Mouse (Mus musculus) lung, embryonic 15.5 days (tissue): ENCODE data around the gene Eef1e1. TPM values are rescaled to one million over a fixed set of nuclear protein-coding genes. Genes with fewer than 3 reads are reported as not detected.

Experiments
- ATAC-seq: fragments of 200-750 bp; cut with Nextera tagmentation; 2 replicates; pipeline ENCODE4 v1.8.0; 2017; ENCODE audit warnings: moderate number of reproducible peaks, borderline replicate concordance; ENCODE audit not compliant: low FRiP score, low TSS enrichment; ENCODE audit errors: extremely low read depth
- H3K27ac ChIP-seq: fragments of 300-500 bp; sonication (generic); 2 replicates; pipeline ENCODE4 v1.5.1; 2015; ENCODE audit warnings: moderate library complexity, mild to moderate bottlenecking, inconsistent platforms
- H3K27me3 ChIP-seq: fragments of 300-500 bp; sonication (generic); 2 replicates; pipeline ENCODE4 v1.6.1; 2015; ENCODE audit warnings: inconsistent platforms
- H3K36me3 ChIP-seq: fragments of 300-500 bp; sonication (generic); 2 replicates; pipeline ENCODE4 v1.6.1; 2015; ENCODE audit warnings: inconsistent platforms
- H3K4me1 ChIP-seq: fragments of 300-500 bp; sonication (generic); 2 replicates; pipeline ENCODE4 v1.6.1; 2015; ENCODE audit warnings: inconsistent platforms
- H3K4me2 ChIP-seq: fragments of 300-500 bp; sonication (generic); 2 replicates; pipeline ENCODE4 v1.6.1; 2015; ENCODE audit warnings: inconsistent platforms, mild to moderate bottlenecking, moderate library complexity
- H3K4me3 ChIP-seq: fragments of 300-500 bp; sonication (generic); 2 replicates; pipeline ENCODE4 v1.5.1; 2015; ENCODE audit warnings: mild to moderate bottlenecking, inconsistent platforms
- H3K9ac ChIP-seq: fragments of 300-500 bp; sonication (generic); 2 replicates; pipeline ENCODE4 v1.6.1; 2015; ENCODE audit warnings: inconsistent platforms
- H3K9me3 ChIP-seq: fragments of 300-500 bp; sonication (generic); 2 replicates; pipeline ENCODE4 v1.6.1; 2016; ENCODE audit warnings: inconsistent platforms
- WGBS: fragments of 180-500 bp; shearing (Covaris S2); methylation state at CpG from one replicate; pipeline ENCODE4 v1.1.7; 2015; 5-methylcytosine and 5-hydroxymethylcytosine counted together
- polyA plus RNA-seq: library from polyadenylated mRNA; unstranded; fragments of >200 nt; fragmentation: Nextera tagmentation; extraction: Ambion mirVana; gene quantifications from 2 replicates; pipeline ENCODE4 v1.2.1, GENCODE M21; 2015

Eef1e1 gene
- polyA plus RNA-seq, 1 experiment from 2014 or later = 40.1 TPM

DNA sequence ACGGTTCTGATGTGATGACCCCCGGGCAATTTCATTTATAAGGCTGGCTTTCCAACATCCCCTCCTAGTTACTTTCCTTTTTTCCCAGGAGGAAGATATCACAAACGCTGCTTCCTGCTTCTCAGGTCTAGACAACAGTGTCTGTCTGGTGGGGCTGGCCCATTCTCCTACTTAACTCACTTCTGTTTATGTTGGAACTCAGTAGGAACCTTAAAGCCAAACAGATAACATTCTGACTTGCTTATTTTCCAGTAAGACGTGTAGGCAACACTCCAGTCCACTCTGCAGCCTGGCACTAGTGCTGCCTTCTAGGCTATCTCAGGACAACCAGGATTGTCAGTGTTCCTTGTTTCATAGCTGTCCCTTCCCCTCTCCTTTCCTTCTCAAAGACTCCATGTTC is 9.8 kb downstream of the Eef1e1 start:
- Histone ChIP-seq H3K27ac (no peak overlapping the region), H3K9me3 (no peaks in the 10 kb centered on the region), H3K9ac (no peak overlapping the region), H3K27me3 (no peaks in the 10 kb centered on the region), H3K4me2 (no peak overlapping the region), H3K4me3 (no peak overlapping the region), H3K36me3 (peaks cover 73% of the 10 kb centered on the region), H3K4me1 (no peaks in the 10 kb centered on the region)
- no peak for ATAC-seq
- WGBS = 69% methylated on average over 4 of the region's 4 CpGs

DNA sequence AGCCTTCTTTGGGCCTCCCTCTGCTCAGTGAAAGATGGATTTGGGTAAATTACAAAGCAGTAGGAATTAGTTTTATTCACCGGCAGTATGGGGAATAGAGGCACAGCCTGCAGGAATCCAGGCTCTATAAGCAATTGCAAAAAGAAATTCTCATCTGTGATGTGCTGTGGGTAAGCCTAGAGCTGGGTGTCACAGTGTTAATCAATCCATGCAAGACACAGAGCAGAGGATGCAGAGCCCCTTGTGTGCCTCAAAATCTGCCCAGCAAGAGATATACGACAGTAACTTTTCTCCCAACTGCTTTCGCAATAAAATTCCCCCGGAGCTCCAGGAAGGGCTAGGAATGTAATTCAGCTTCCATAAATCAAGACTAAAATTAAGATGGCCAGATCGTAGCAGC is 17.4 kb downstream of the Eef1e1 start:
- WGBS = 73% methylated on average over 5 of the region's 5 CpGs
- no peak overlapping the region for H3K9ac ChIP-seq
- ATAC-seq = no peak
- no peaks in the 10 kb centered on the region for H3K4me1 ChIP-seq
- no peak overlapping the region for H3K27ac ChIP-seq
- H3K36me3 ChIP-seq = peaks cover 20% of the 10 kb centered on the region
- H3K9me3 ChIP-seq = no peaks in the 10 kb centered on the region
- H3K4me3 ChIP-seq = no peak overlapping the region
- no peaks in the 10 kb centered on the region for H3K27me3 ChIP-seq
- no peak overlapping the region for H3K4me2 ChIP-seq

DNA sequence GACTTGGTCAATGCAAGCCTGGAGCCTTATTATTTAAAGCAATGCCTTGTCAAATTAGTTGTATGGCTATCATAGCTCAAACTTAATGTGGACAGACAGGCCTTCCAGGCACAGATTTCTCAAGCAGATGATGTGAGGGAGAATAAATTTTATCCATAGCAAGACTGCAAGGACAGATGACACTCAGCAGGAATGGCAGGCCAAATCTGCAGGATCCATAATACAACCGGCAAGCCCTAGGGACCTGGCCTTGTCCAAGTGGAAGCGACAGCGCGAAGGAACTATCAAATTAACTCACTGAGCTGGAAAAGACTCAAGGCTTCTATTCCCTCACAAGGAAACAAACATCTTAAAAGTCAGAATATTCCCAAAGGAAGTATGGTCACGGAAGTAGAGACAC is 17.9 kb downstream of the Eef1e1 start:
- ATAC-seq = no peak
- H3K27ac ChIP-seq = no peak overlapping the region
- H3K4me2 ChIP-seq = no peak overlapping the region
- no peaks in the 10 kb centered on the region for H3K27me3 ChIP-seq
- peaks cover 20% of the 10 kb centered on the region for H3K36me3 ChIP-seq
- H3K9ac ChIP-seq = no peak overlapping the region
- H3K4me3 ChIP-seq = no peak overlapping the region
- no peaks in the 10 kb centered on the region for H3K4me1 ChIP-seq
- 90% methylated on average over 5 of the region's 5 CpGs for WGBS
- H3K9me3 ChIP-seq = no peaks in the 10 kb centered on the region

DNA sequence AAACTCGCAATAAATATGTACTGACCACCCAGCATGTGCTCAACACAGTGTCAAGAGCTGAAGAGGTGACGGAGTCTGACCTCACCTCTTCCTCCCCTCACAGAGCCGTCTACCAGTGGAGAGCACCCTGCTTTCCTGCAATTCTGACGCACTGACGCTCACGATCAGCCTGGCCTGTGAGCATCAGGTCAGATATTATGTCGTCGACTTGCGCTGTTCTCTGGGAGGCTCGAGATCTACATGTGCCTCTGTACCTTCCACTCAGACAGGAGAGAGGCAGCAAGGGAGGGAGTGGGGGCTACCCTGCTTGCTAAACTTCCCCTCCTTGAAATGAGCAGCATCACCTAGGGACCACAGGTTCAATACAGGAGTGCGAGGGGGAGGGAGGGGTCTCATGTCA is 20.2 kb downstream of the Eef1e1 start:
- Histone ChIP-seq H3K9me3 (no peaks in the 10 kb centered on the region), H3K27me3 (no peaks in the 10 kb centered on the region), H3K4me3 (no peak overlapping the region), H3K36me3 (peaks cover 4% of the 10 kb centered on the region; the same call in 1 of the 2 replicates), H3K9ac (no peak overlapping the region), H3K4me2 (no peak overlapping the region), H3K4me1 (peaks cover 8% of the 10 kb centered on the region), H3K27ac (no peak overlapping the region)
- no peak for ATAC-seq
- 69% methylated on average over 11 of the region's 11 CpGs for WGBS

DNA sequence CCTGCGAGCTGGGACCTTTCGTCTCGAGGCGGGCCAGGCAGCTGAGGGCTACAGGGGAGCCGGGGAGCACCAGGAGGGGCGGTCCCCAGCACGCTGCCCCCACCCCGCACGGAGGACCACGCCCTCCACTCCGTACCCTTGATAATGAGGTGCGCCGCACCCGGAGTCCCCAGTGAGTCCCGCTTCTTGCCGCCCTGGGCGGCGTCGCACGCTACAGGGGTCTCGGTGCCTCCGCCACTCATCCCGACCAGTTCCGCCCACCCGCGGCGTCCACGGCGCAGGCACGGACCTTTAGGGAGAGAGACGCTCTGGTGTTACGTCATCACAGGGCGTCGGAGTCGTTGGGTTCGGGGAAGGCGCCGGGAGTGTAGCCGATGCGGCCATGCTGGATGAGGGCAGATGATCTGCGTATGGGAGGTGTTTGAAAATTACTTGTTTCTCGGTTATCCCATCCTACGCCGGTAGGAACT is 24.0 kb downstream of the Eef1e1 start, which contains the start of gene Bloc1s5:
Gene Bloc1s5, minus strand, starts transcription at position 310 of the 470 bp plus-strand sequence.
- WGBS = under 1% methylated on average over 43 of the region's 44 CpGs
- ATAC-seq = peak; percentile 96
- Histone ChIP-seq H3K4me3 (peak within 1 kb of the TSS; percentile 74), H3K9ac (peak within 1 kb of the TSS; percentile 59), H3K4me1 (peaks cover 10% of the 10 kb centered on the region), H3K36me3 (no peaks in the 10 kb centered on the region), H3K27ac (peak within 1 kb of the TSS; percentile 68), H3K4me2 (peak within 1 kb of the TSS; percentile 74), H3K27me3 (no peaks in the 10 kb centered on the region), H3K9me3 (no peaks in the 10 kb centered on the region)

DNA sequence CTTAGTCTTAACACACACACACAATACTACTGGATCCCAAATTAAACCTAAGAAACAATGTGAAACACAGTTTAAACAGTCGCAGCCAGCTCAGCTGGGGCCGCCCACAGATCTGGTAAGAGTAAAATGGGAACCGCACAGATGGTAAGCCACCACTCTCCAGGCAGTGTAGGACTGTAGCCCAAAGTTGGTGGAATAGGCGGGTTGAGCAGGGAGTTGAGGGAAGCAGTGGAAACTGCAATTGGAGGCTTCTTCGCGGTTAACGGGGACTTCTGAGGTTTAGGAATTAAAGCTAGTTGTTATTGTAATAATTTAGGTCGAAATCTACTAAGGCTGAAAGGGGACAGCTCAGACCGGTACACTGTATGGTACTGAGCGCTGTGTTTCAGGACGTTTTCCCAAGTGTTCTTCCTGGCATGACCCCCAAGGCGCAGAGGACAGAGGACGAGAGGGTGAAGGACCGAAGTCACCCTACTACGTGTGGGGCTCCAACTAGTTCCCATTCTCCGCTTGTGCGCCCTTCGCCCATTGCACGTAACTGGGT is 24.5 kb downstream of the Eef1e1 start:
- under 1% methylated on average over 19 of the region's 19 CpGs for WGBS
- peak; percentile 71; the same call in 1 of the 2 replicates for ATAC-seq
- no peaks in the 10 kb centered on the region for H3K9me3 ChIP-seq
- peak overlapping the region; percentile 74 for H3K4me2 ChIP-seq
- peak overlapping the region; percentile 68 for H3K27ac ChIP-seq
- no peaks in the 10 kb centered on the region for H3K36me3 ChIP-seq
- H3K27me3 ChIP-seq = no peaks in the 10 kb centered on the region
- H3K4me1 ChIP-seq = peaks cover 10% of the 10 kb centered on the region
- peak overlapping the region; percentile 74 for H3K4me3 ChIP-seq
- H3K9ac ChIP-seq = peak overlapping the region; percentile 59

DNA sequence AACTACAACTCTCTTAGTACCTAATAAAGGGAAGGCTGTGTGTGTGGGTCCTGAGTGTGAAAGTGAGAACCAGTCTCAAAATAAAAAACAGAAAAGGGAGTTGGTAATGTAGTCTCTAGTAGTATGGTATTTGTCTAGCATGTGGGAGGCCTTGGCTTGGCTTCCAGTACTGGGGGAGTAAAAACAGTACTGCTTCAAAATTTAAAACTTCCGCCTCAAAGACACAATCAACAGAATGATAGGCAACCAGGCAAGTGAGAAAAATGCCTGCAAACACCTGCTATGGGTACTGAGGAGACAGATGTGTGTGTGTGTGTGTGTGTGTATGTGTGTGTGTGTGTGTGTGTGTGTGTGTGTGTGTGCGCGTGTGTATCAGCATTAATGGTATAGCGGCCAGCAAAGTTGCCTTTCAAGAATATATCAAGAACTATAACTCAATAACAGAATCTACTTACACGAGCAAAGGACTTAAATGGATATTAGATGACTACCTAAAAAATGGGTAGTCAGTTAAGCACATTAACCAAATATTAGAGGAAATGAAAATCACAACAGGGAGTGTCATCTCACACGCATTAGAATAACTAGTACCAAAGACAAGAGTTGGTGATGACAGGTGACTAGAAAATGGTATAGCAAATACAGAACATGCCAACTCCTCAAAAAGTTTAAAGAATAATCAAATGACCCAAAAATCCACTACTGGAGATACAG is 25.4 kb downstream of the Eef1e1 start:
- Histone ChIP-seq H3K27ac (no peak overlapping the region), H3K36me3 (no peaks in the 10 kb centered on the region), H3K27me3 (no peaks in the 10 kb centered on the region), H3K4me3 (no peak overlapping the region), H3K9ac (peak overlapping the region; percentile 59; the same call in 1 of the 2 replicates), H3K4me1 (peaks cover 10% of the 10 kb centered on the region), H3K9me3 (no peaks in the 10 kb centered on the region), H3K4me2 (peak overlapping the region; percentile 74; the same call in 1 of the 2 replicates)
- WGBS = 89% methylated on average over 6 of the region's 6 CpGs
- ATAC-seq = no peak

DNA sequence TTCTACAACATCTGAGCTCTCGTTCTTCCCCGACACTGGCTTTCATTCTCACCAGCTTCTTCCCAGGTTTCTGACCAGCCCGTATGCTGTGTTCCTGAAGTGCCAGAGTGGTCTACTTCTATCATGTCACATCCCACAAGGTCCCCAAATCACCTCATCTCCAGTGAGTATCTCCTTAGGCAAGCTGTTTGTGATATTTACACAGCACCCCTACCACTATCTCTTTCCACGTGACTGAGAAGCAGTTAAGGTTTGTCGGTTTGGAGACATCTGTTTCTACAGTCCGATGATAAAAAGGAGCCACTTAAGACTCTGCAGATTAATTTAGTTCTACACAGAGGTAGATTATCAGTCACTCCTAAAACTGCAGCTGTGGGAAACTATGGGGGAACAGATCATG is 26.3 kb downstream of the Eef1e1 start:
- WGBS = 76% methylated on average over 6 of the region's 6 CpGs
- Histone ChIP-seq H3K9ac (no peak overlapping the region), H3K4me2 (no peak overlapping the region), H3K27ac (no peak overlapping the region), H3K36me3 (no peaks in the 10 kb centered on the region), H3K27me3 (no peaks in the 10 kb centered on the region), H3K4me3 (no peak overlapping the region), H3K9me3 (no peaks in the 10 kb centered on the region), H3K4me1 (peaks cover 10% of the 10 kb centered on the region)
- no peak for ATAC-seq

DNA sequence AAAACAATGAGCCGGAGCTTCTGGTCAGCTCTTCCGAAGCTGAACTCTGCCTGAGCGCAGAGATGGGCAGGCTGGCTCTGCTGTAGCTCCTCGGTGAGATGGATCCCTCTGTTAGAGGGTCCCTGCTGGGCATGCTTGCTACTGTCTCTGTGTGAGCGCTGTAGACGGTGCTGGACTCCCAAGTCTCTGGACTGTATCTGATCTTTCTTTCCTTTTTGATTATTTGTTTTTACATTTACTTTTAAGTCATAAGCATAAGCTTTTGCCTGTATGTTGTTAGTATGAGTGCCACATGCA is 32.7 kb downstream of the Eef1e1 start:
- 43% methylated on average over 6 of the region's 6 CpGs for WGBS
- H3K9me3 ChIP-seq = no peaks in the 10 kb centered on the region
- no peak overlapping the region for H3K4me3 ChIP-seq
- H3K36me3 ChIP-seq = no peaks in the 10 kb centered on the region
- no peaks in the 10 kb centered on the region; the same call in 1 of the 2 replicates for H3K4me1 ChIP-seq
- H3K27ac ChIP-seq = no peak overlapping the region
- no peak for ATAC-seq
- no peaks in the 10 kb centered on the region for H3K27me3 ChIP-seq
- no peak overlapping the region for H3K4me2 ChIP-seq
- no peak overlapping the region for H3K9ac ChIP-seq

DNA sequence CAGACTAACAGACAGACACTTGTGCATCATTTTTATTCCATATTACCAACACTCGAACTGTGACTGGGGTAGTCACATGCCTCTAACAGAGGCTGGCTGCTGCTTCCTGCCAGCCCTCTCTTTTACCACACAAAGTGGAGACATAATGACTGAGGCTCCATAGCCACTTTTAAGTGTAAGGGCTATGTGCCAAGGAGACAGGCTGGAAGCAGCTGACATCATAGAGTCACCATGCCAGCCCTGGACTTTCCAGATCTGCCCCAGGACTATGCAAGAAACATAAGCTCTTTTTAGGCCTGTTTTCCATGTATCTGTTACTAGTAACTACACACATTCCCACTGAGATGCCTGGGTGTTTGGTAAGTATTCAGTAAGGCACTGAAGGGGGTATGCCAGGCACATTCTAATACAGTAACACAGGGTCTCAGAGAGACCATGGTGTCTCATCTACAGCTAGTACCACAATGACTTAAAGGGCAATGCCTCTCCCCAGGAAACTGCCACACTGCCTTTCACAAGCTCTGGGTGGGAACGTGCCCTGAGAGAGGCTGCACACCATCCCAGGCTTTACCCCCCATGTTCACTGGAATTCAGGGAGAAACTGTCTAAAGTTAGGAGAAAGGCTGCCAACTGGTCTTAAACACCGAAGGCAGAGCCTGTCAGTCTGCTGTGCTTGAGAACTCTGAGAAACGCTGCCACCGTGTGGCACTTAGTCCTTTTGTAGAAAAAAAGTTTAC is 33.2 kb downstream of the Eef1e1 start:
- no peak for ATAC-seq
- Histone ChIP-seq H3K36me3 (no peaks in the 10 kb centered on the region), H3K27me3 (no peaks in the 10 kb centered on the region), H3K4me3 (no peak overlapping the region), H3K27ac (0 out of 2 replicates have a peak overlapping the region, but pooled peaks have one; percentile 7), H3K9ac (no peak overlapping the region), H3K4me1 (no peaks in the 10 kb centered on the region; the same call in 1 of the 2 replicates), H3K4me2 (no peak overlapping the region), H3K9me3 (no peaks in the 10 kb centered on the region)
- WGBS = 20% methylated on average over 5 of the region's 5 CpGs

DNA sequence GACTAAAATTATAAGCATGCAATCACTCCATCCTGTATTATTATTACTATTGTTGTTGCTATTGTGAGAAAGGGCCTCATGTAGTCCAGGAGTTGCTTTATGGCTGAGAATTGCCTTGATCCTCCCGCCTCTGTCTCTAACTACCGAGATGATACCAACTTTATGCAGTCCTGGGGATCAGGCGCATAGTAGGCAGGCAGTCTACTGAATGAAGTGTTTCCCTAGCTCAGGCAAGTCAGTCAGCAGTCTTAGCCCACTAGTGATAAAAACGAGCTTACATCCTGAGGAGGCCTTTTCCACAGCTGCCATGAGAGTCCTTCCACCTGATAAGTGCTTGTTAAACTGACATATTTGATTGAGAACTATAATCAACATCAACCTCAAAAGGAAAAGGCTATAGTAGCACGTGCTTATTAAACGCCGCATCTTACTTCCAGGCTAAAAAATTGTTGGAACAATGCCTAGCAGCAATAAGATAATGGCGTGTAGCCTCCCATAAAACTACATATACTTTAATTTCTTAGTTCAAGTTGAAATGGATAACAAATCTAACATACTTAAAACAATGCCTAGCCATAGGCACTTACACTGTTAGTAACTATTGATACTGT is 34.5 kb downstream of the Eef1e1 start:
- Histone ChIP-seq H3K4me3 (no peak overlapping the region), H3K4me1 (no peaks in the 10 kb centered on the region; the same call in 1 of the 2 replicates), H3K27me3 (no peaks in the 10 kb centered on the region), H3K27ac (no peak overlapping the region), H3K36me3 (no peaks in the 10 kb centered on the region), H3K4me2 (no peak overlapping the region), H3K9ac (no peak overlapping the region), H3K9me3 (no peaks in the 10 kb centered on the region)
- WGBS = 73% methylated on average over 8 of the region's 8 CpGs
- no peak for ATAC-seq
